Mouse (Mus musculus): ENCODE results near the gene Pbxip1. TPM values are rescaled to one million over a fixed set of nuclear protein-coding genes. Genes with fewer than 3 reads are reported as not detected.
A peak's percentile ranks its signal among the peaks of the same experiment; 100 is the strongest.
"Not testable (repeated sequence)": the region's sequence is repeated elsewhere in the genome, so short reads cannot be mapped to it uniquely, and the experiment has no call there.

The Pbxip1 gene
- polyA plus RNA-seq, 1 experiment from 2014 or later, result 39.2 TPM

- H3K4me1 ChIP-seq (replicated peaks), result peaks cover 52% of the 10 kb centered on the region
- no peaks in the 10 kb centered on the region for H3K9me3 ChIP-seq
- H3K27ac ChIP-seq, result no peak overlapping the region
Observed at GRCm38 (mm10) chr3:89422556-89423205, 13.8 kb upstream of the Pbxip1 start.

DNA sequence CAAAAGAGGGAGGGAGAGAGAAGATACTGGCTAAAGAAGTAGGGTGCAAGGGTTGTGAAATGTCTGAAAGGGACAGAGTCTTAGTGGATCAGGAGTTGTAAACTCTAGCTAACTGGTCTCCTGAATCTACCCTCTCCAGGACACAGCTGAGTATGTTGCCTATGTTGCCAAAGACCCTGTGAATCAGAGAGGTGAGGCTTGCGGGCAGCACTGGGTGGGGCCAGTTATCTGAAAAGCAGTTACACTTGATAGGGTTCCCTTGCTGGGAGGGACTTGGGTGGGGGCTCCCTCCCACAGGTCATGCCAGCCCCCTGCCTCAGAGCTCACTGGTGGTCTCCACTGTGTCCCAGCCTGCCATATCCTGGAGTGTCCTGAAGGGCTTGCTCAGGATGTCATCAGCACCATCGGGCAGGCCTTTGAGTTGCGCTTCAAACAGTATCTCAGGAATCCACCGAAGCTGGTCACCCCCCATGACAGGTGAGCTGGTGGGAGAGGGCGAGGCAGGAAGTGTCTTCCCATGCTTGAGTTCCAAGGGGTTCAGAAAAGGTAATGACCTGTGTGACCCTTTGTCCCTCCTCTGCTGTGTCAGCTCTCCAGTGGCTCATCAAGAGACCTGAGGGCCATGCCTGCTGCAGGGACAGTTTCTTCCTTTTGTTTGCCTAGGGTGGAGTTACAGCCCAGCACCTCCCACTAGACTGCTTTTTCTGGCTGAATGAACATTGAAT, 11.9 kb upstream of the Pbxip1 start:
- Histone ChIP-seq H3K9me3 (no peaks in the 10 kb centered on the region), H3K36me3 (peaks cover 18% of the 10 kb centered on the region), H3K4me2 (replicated peaks) (peak overlapping the region; percentile 84; the same call in 1 of the 2 replicates), H3K4me1 (replicated peaks) (peaks cover 51% of the 10 kb centered on the region), H3K4me3 (replicated peaks) (no peak overlapping the region), H3K27ac (peak overlapping the region; percentile 36; the same call in 1 of the 2 replicates), H3K27me3 (replicated peaks) (no peaks in the 10 kb centered on the region), H3K9ac (no peak overlapping the region)
- peak; percentile 31; the same call in 1 of the 2 replicates for ATAC-seq
- 85% methylated on average over 5 of the region's 5 CpGs for WGBS

More at GRCm38 (mm10) chr3:89422556-89423205, 13.8 kb upstream of the Pbxip1 start:
- peak overlapping the region; percentile 74; the same call in 1 of the 2 replicates for H3K9ac ChIP-seq
- 69% methylated on average over 6 of the region's 6 CpGs for whole genome bisulfite sequencing
- ATAC-seq, result no peak
- no peaks in the 10 kb centered on the region for H3K27me3 ChIP-seq (replicated peaks)
- H3K36me3 ChIP-seq, result peaks cover 13% of the 10 kb centered on the region
- peak overlapping the region; percentile 48 for H3K4me3 ChIP-seq (replicated peaks)
- peak overlapping the region; percentile 84 for H3K4me2 ChIP-seq (replicated peaks)

- Histone ChIP-seq H3K4me1 (replicated peaks) (peaks cover 45% of the 10 kb centered on the region), H3K27ac (0 out of 2 replicates have a peak overlapping the region, but pooled peaks have one; percentile 7), H3K9ac (no peak overlapping the region), H3K9me3 (no peaks in the 10 kb centered on the region), H3K36me3 (peaks cover 18% of the 10 kb centered on the region), H3K4me2 (replicated peaks) (peak overlapping the region; percentile 19; the same call in 1 of the 2 replicates), H3K4me3 (replicated peaks) (no peak overlapping the region), H3K27me3 (replicated peaks) (no peaks in the 10 kb centered on the region)
- ATAC-seq, result no peak
- 80% methylated on average over 5 of the region's 5 CpGs for WGBS
Observed at GRCm38 (mm10) chr3:89425141-89425525, 11.4 kb upstream of the Pbxip1 start.

DNA sequence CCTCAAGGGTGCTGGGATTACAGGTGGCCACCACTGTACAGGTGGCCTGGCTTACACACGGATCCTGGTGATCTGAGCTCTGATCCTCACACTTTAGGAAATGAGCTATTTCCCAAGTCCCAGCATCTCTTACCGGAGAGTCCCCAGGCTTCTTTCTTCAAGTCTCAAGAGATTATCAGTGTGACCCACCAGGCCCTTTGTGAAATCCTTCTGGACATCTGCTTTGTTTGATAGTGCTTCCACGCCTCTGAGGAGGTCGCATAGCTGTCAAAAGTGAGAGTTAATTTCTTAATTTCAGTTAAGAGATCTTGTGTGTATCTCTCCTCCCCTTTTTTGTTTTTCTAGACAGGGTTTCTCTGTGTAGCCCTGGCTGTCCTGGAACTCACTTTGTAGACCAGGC, 10.6 kb upstream of the Pbxip1 start:
- ATAC-seq, result no peak
- Histone ChIP-seq H3K9me3 (no peaks in the 10 kb centered on the region), H3K27me3 (replicated peaks) (no peaks in the 10 kb centered on the region), H3K9ac (no peak overlapping the region), H3K4me3 (replicated peaks) (no peak overlapping the region), H3K4me1 (replicated peaks) (peaks cover 41% of the 10 kb centered on the region), H3K4me2 (replicated peaks) (no peak overlapping the region), H3K27ac (no peak overlapping the region), H3K36me3 (peaks cover 18% of the 10 kb centered on the region)
- whole genome bisulfite sequencing, result 88% methylated on average over 4 of the region's 4 CpGs

- H3K9ac ChIP-seq; H3K9me3 ChIP-seq; H3K27me3 ChIP-seq (replicated peaks); H3K4me2 ChIP-seq (replicated peaks); ATAC-seq; H3K27ac ChIP-seq; H3K4me3 ChIP-seq (replicated peaks): not testable (repeated sequence)
- H3K36me3 ChIP-seq, result peaks cover 35% of the 10 kb centered on the region
- peaks cover 26% of the 10 kb centered on the region for H3K4me1 ChIP-seq (replicated peaks)
- 90% methylated on average over 7 of the region's 7 CpGs for WGBS
Observed at GRCm38 (mm10) chr3:89429021-89429420, 7.5 kb upstream of the Pbxip1 start.

- 2% methylated on average over 66 of the region's 68 CpGs for WGBS
- Histone ChIP-seq H3K36me3 (peaks cover 28% of the 10 kb centered on the region), H3K4me3 (replicated peaks) (peak within 1 kb of the TSS; percentile 96), H3K4me1 (replicated peaks) (peaks cover 14% of the 10 kb centered on the region), H3K4me2 (replicated peaks) (peak within 1 kb of the TSS; percentile 75), H3K9me3 (no peaks in the 10 kb centered on the region), H3K27me3 (replicated peaks) (no peaks in the 10 kb centered on the region), H3K9ac (peak within 1 kb of the TSS; percentile 95), H3K27ac (peak within 1 kb of the TSS; percentile 92)
- peak; percentile 99 for ATAC-seq
Observed at GRCm38 (mm10) chr3:89430171-89431159, 6.0 kb upstream of the Pbxip1 start, which contains the start of gene Pygo2. Pygo2 (plus strand) TSS chr3:89430214.

GRCm38 (mm10) chr3:89432606-89433005, 3.9 kb upstream of the Pbxip1 start:
- Histone ChIP-seq H3K9me3 (no peaks in the 10 kb centered on the region), H3K4me3 (replicated peaks) (no peak overlapping the region), H3K4me1 (replicated peaks) (peaks cover 21% of the 10 kb centered on the region), H3K9ac (no peak overlapping the region), H3K36me3 (peaks cover 22% of the 10 kb centered on the region), H3K4me2 (replicated peaks) (no peak overlapping the region), H3K27ac (no peak overlapping the region), H3K27me3 (replicated peaks) (no peaks in the 10 kb centered on the region)
- ATAC-seq, result no peak
- WGBS, result 96% methylated on average over 8 of the region's 8 CpGs

DNA sequence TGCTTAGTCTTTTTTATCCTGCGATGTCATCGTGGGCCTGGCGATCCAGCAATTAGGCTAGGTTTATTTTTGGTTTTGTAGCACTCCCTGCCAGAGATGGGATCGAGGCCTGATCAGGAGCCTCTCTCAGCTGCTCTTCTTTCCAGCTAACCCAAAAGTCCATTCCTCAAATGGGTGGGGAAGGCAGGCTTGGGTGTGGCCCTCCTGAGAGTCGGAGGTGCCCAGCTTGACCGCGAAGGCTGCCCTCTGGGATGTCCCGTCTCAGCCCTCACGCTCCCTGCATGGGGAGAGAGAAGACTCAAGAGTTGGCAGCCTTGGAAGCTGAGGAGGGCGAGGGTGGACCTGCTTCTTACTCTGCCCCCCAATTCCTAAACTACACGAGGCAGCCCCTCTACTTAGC, 2.0 kb upstream of the Pbxip1 start:
- no peak overlapping the region for H3K27ac ChIP-seq
- H3K4me3 ChIP-seq (replicated peaks), result no peak overlapping the region
- 85% methylated on average over 11 of the region's 11 CpGs for WGBS
- ATAC-seq, result no peak
- no peak overlapping the region for H3K9ac ChIP-seq
- peaks cover 21% of the 10 kb centered on the region for H3K4me1 ChIP-seq (replicated peaks)
- peaks cover 17% of the 10 kb centered on the region for H3K36me3 ChIP-seq
- H3K27me3 ChIP-seq (replicated peaks), result no peaks in the 10 kb centered on the region
- H3K4me2 ChIP-seq (replicated peaks), result no peak overlapping the region
- no peaks in the 10 kb centered on the region for H3K9me3 ChIP-seq

GRCm38 (mm10) chr3:89435041-89435440, 1.5 kb upstream of the Pbxip1 start:
- Histone ChIP-seq H3K4me1 (replicated peaks) (peaks cover 21% of the 10 kb centered on the region), H3K27me3 (replicated peaks) (no peaks in the 10 kb centered on the region), H3K4me3 (replicated peaks) (no peak overlapping the region), H3K4me2 (replicated peaks) (no peak overlapping the region), H3K9ac (no peak overlapping the region), H3K36me3 (peaks cover 17% of the 10 kb centered on the region), H3K9me3 (no peaks in the 10 kb centered on the region), H3K27ac (no peak overlapping the region)
- no peak for ATAC-seq
- WGBS, result 77% methylated on average over 7 of the region's 7 CpGs

DNA sequence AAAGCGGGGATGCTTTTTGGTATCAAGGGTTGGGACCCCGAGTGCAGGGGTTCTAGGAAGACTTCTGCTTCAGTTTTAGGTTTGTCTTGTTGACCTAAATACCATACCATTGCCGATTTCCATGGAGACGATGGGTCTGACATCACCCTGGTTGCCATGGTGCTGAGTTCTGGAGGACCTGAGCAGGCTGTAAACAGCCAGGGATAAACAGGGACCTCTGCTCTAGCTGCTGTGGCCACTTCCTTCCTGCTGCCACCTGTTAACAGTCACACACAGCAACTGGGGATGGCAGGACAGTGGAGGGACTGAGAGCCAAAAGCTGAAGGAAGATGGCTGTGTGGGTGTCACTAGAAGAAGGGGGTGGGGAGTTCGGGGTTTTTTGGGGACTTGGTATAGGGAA, 763 bp downstream of the Pbxip1 start:
- Histone ChIP-seq H3K36me3 (peaks cover 16% of the 10 kb centered on the region), H3K27me3 (replicated peaks) (no peaks in the 10 kb centered on the region), H3K9me3 (no peaks in the 10 kb centered on the region), H3K4me2 (replicated peaks) (peak overlapping the region; percentile 64), H3K4me1 (replicated peaks) (peaks cover 9% of the 10 kb centered on the region), H3K9ac (peak overlapping the region; percentile 55), H3K27ac (peak overlapping the region; percentile 65), H3K4me3 (replicated peaks) (peak overlapping the region; percentile 53)
- 30% methylated on average over 5 of the region's 5 CpGs for WGBS
- peak; percentile 23; the same call in 1 of the 2 replicates for ATAC-seq

GRCm38 (mm10) chr3:89440691-89441090, 4.2 kb downstream of the Pbxip1 start:
- ATAC-seq, result no peak
- H3K36me3 ChIP-seq, result peaks cover 4% of the 10 kb centered on the region; the same call in 1 of the 2 replicates
- no peaks in the 10 kb centered on the region for H3K9me3 ChIP-seq
- no peak overlapping the region for H3K9ac ChIP-seq
- no peak overlapping the region for H3K27ac ChIP-seq
- H3K4me3 ChIP-seq (replicated peaks), result no peak overlapping the region
- H3K4me2 ChIP-seq (replicated peaks), result no peak overlapping the region
- 95% methylated on average over 2 of the region's 2 CpGs for WGBS
- H3K4me1 ChIP-seq (replicated peaks), result peaks cover 7% of the 10 kb centered on the region
- no peaks in the 10 kb centered on the region for H3K27me3 ChIP-seq (replicated peaks)
